Mouse (Mus musculus) left cerebral cortex, postnatal 14 days (tissue): ENCODE measurements at regions not wholly inside any gene's neighbourhood (a gene's known extent, or its start where the extent isn't known, plus 50 kb on each side); places are given as distances from the start of the nearest gene placed in this dataset.
A peak's percentile ranks its signal among the peaks of the same experiment; 100 is the strongest.

ENCODE experiments used
- DNase-seq, 2 experiments: peaks; one replicate each; pipeline ENCODE4 v3.0.0; 2021 to 2022; ENCODE audit warnings: low spot score in 2 of 2, mixed read lengths in 1 of 2
- intact Hi-C: fragments of 180-260 bp; cut with DNase I; formaldehyde crosslinking; loops from one replicate; pipeline ENCODE4 v1.15.1; 2025

- intact Hi-C loops = no loop called here
- no peak for DNase-seq
Measured at GRCm38 (mm10) chr14:87844120-87844519, 427.7 kb downstream of the Tdrd3 start.

GRCm38 (mm10) chr14:87861486-87861885, 445.0 kb downstream of the Tdrd3 start:
- intact Hi-C loops = no loop called here
- no peak for DNase-seq

- DNase-seq = no peak
Measured at GRCm38 (mm10) chr14:87864388-87865215, 448.2 kb downstream of the Tdrd3 start.

GRCm38 (mm10) chr14:87865216-87866202, 449.1 kb downstream of the Tdrd3 start:
- no peak for DNase-seq
- intact Hi-C loops = no loop called here

More at GRCm38 (mm10) chr14:87864388-87865215, 448.2 kb downstream of the Tdrd3 start:
- intact Hi-C loops = no loop called here

- intact Hi-C loops = no loop called here
- DNase-seq = peak in 1 of 2 experiments; percentile 1
Measured at GRCm38 (mm10) chr14:87901784-87902183, 485.3 kb downstream of the Tdrd3 start.

- intact Hi-C loops = no loop called here
- no peak for DNase-seq
Measured at GRCm38 (mm10) chr14:87902416-87902815, 486.0 kb downstream of the Tdrd3 start.
